Mouse (Mus musculus) kidney, embryonic 15.5 days (tissue): ENCODE results near the gene Apbb1ip. TPM values are rescaled to one million over a fixed set of nuclear protein-coding genes. Genes with fewer than 3 reads are reported as not detected.

Experiments used
- ATAC-seq: fragments of 200-750 bp; cut with Nextera tagmentation; replicated peaks from 2 replicates; pipeline ENCODE4 v1.8.0; 2017; ENCODE audit warnings: moderate TSS enrichment; ENCODE audit not compliant: low FRiP score
- H3K27ac ChIP-seq: fragments of 300-500 bp; sonication (generic); 2 replicates; pipeline ENCODE4 v1.5.1; 2015; ENCODE audit warnings: mild to moderate bottlenecking, inconsistent platforms
- H3K27me3 ChIP-seq: fragments of 300-500 bp; sonication (generic); 2 replicates; pipeline ENCODE4 v1.6.1; 2015; ENCODE audit warnings: inconsistent platforms
- H3K36me3 ChIP-seq: fragments of 300-500 bp; sonication (generic); 2 replicates; pipeline ENCODE4 v1.6.1; 2015; ENCODE audit warnings: inconsistent platforms
- H3K4me1 ChIP-seq: fragments of 300-500 bp; sonication (generic); 2 replicates; pipeline ENCODE4 v1.6.1; 2015; ENCODE audit warnings: inconsistent platforms
- H3K4me2 ChIP-seq: fragments of 300-500 bp; sonication (generic); 2 replicates; pipeline ENCODE4 v1.6.1; 2015; ENCODE audit warnings: moderate library complexity, mild to moderate bottlenecking, inconsistent platforms
- H3K4me3 ChIP-seq: fragments of 300-500 bp; sonication (generic); replicated peaks from 2 replicates; pipeline ENCODE4 v1.5.1; 2015; ENCODE audit warnings: mild to moderate bottlenecking, inconsistent platforms
- H3K9ac ChIP-seq: fragments of 300-500 bp; sonication (generic); 2 replicates; pipeline ENCODE4 v1.6.1; 2015; ENCODE audit warnings: mild to moderate bottlenecking, inconsistent platforms
- H3K9me3 ChIP-seq: fragments of 300-500 bp; sonication (generic); replicated peaks from 2 replicates; pipeline ENCODE4 v1.6.1; 2016; ENCODE audit warnings: inconsistent platforms
- WGBS: fragments of 180-500 bp; shearing (Covaris S2); methylation state at CpG from one replicate; pipeline ENCODE4 v1.1.7; 2015; ENCODE audit warnings: mixed read lengths; 5-methylcytosine and 5-hydroxymethylcytosine counted together
- polyA plus RNA-seq: library from polyadenylated mRNA; unstranded; fragments of >200 nt; fragmentation: Nextera tagmentation; extraction: Ambion mirVana; gene quantifications from 2 replicates; pipeline ENCODE4 v1.2.1, GENCODE M21; 2015

The Apbb1ip gene
- polyA plus RNA-seq, 1 experiment from 2014 or later, result 2.5 TPM

DNA sequence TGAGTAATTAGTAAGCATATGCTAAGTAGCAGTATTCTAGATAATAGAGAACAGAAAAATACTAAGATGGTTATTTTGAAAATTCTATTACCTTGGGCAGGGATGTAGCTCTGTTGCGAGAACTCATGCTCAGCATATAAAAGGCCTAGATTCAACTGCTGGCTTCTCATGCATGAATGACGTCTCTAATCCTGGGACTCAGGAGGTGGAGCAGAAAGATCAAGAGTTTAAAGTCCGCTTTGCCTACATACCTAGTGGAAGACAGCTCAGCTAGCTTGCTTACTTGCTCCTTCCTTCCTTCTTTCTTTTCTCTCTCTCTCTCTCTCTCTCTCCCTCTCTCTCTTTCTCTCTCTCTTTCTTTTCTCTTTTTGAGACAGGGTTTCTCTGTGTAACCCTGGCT lies 140.5 kb downstream of the Apbb1ip start:
- no peak overlapping the region for H3K9ac ChIP-seq
- no peak overlapping the region for H3K27ac ChIP-seq
- no peak overlapping the region for H3K4me3 ChIP-seq
- H3K4me1 ChIP-seq, result no peaks in the 10 kb centered on the region
- peaks cover 61% of the 10 kb centered on the region for H3K36me3 ChIP-seq
- no peak for ATAC-seq
- 79% methylated on average over 3 of the region's 3 CpGs for WGBS
- no peak overlapping the region for H3K4me2 ChIP-seq
- no peaks in the 10 kb centered on the region for H3K9me3 ChIP-seq
- H3K27me3 ChIP-seq, result no peaks in the 10 kb centered on the region

DNA sequence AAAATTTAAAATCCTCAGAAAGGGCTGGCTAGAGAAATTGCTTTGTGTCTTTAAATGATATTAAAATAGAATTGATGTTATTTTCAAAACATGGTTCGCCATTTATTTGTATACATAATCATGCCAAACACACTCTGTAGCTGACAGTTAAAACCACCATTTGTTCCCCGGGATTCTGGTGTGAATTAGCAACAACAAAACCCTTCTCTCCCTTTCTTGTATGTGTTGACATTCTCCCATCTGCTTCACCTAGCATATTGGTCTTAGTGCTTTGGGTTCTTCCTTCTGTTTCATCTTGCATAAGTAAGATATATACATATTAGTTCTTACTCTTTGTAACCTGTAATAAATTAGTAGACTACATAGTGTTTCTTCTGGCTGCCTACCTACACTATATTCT lies 144.8 kb downstream of the Apbb1ip start:
- H3K9me3 ChIP-seq, result no peaks in the 10 kb centered on the region
- H3K4me3 ChIP-seq, result no peak overlapping the region
- H3K36me3 ChIP-seq, result peaks cover 48% of the 10 kb centered on the region
- no peaks in the 10 kb centered on the region for H3K4me1 ChIP-seq
- H3K4me2 ChIP-seq, result no peak overlapping the region
- no peaks in the 10 kb centered on the region for H3K27me3 ChIP-seq
- H3K27ac ChIP-seq, result no peak overlapping the region
- ATAC-seq, result no peak
- H3K9ac ChIP-seq, result no peak overlapping the region
- 95% methylated on average over 2 of the region's 2 CpGs for WGBS

Other genes with a start within 250 kb of the Apbb1ip start
- gene Gad2, start 151.9 kb upstream of the Apbb1ip start, polyA plus RNA-seq, result 0.08 and 0.15 TPM in 2 replicates
- 23.7 and 24.0 TPM in 2 replicates for gene Pdss1, start 121.4 kb downstream of the Apbb1ip start, polyA plus RNA-seq